Mouse (Mus musculus) frontal cortex, postnatal 10 days (tissue): Measurements from ENCODE around the gene Gm49354.

Experiments
- DNase-seq, 2 experiments: peaks; one replicate each; pipeline ENCODE4 v3.0.0; 2022; ENCODE audit warnings: low spot score in 2 of 2, mixed read lengths in 1 of 2

Gene Gm49354

DNA sequence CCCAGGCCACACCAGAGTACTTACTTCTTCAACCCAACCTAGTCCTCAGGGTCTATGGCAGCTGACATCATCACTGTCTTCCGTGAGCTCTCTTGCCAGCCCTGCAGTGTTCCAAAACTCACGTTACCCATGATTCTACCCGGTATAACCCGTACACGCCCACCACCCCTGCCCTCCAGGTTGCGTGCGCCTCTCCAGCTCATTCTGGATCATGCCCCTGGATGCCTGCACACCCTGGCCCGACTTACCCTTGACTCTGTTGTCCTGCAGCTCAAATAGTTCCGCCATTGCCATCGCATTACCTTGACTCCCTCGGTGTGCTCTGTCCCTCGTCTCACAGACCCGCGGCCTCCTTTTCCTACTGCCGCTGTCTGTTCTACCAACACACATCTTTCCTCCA lies 71.8 kb downstream of the Gm49354 start, which contains the start of gene Spata31d1a:
Spata31d1a (minus strand) TSS at position 101 of the 400 bp plus-strand sequence.
- DNase-seq: no peak
